Mouse (Mus musculus) 3134 (cell line): Measurements from ENCODE around the gene Dnajc4.
"Not testable (repeated sequence)": the region's sequence is repeated elsewhere in the genome, so short reads cannot be mapped to it uniquely, and the experiment has no call there.

ENCODE experiments used
- DNase-seq: peaks from one replicate; pipeline ENCODE4 v3.0.0-alpha.2; 2011; ENCODE audit warnings: low spot score; ENCODE audit not compliant: insufficient read length; ENCODE audit errors: extremely low read depth

Dnajc4 gene

GRCm38 (mm10) chr19:6995255-6995991 is 3.1 kb upstream of the Dnajc4 start:
- peak; percentile 49 for DNase-seq

GRCm38 (mm10) chr19:6994489-6994888 is 2.1 kb upstream of the Dnajc4 start:
- no peak for DNase-seq

- no peak for DNase-seq
These were observed 1.6 kb upstream of the Dnajc4 start for GRCm38 (mm10) chr19:6994002-6994401.

DNA sequence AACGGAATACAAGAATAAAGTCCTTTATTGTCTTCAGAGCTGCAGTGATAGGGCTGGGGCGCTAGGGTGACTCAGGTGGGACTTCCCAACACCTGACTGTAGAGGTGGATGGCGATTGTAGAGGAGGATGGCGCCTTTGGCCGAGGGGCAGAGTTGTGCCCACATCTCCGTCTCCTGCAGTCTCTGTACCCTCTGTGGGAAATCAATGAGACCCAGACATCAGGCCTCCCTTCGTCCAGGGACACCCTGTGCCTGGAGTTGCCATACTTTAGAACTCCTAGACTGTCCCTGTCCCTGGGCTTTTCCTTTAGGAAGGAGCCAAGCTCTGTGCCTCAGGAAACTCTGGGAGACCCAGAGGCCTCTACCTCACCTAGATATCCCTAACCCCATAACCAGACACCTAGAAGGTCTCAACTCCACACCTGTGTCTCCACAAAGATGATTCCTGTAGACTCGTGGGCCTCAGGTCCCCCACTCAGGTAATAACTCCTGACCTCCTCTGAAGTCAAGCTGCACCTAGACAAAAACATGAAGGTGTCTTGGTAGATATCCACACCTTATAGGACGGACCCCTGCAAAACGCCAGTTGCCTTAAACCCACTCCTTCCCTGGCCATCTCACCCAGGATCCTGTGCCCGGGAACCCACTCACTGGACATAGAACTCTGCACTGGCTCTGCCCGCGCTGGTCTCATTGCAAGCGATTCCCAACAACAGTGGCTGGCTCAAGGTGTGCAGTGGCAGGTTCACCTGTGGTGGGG is 819 bp upstream of the Dnajc4 start:
- no peak for DNase-seq

DNA sequence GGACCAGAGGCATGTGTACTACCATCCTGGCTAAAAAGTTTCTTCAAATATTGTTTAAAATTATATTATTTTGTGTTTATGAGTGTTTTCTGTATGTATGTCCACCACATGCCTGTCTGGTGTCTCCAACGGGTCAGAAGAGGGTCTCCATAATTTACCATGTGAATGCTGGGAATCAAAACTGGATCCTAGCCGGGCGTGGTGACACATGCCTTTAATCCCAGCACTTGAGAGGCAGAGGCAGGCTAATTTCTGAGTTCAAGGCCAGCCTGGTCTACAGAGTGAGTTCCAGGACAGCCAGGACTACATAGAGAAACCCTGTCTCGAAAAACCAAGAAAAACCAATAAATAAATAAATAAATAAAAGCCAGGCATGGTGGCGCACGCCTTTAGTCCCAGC is 1.2 kb downstream of the Dnajc4 start:
- not testable (repeated sequence) for DNase-seq

DNA sequence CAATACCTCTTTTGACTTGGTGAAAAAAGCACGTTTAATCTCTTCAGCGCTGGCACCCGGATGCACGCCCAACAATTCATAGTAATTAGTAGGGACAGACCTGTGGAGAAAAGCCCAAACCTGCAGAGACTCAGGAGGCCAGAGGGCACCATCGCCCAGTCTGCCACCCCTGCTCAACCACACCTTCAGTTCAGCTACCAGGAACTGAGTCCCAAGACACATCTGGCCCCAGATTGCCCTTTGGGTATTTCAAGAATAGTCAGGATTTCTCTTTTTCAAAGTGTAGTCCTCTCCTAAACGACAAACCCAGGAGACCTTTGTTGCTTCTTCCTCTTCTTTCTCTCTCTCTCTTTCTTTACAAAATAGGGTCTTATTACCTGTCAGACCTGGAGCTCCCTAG is 1.7 kb downstream of the Dnajc4 start:
- no peak for DNase-seq

DNA sequence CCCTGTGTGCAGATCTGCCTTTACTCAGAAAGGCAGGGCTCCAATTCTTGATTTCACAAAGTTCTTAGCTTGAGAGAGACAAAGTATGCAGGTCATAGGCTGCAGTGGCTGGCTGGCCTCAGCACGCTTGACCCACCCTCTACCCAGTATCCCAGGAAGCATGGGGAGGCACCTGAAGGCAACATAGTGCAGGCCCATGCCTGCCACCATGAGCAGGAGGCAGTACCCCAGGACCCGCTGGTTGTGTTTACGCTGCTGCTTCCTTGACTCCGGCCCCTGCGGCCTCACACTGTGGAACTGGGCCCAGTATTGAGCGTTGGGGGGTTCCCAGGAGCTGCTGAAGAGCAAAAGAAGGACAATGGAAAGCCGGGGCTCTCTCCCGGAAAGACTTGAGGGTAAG is 3.1 kb downstream of the Dnajc4 start:
- no peak for DNase-seq

- DNase-seq = no peak
These were observed 4.5 kb downstream of the Dnajc4 start for GRCm38 (mm10) chr19:6987904-6988285.

- DNase-seq = peak; percentile 81
These were observed 5.1 kb downstream of the Dnajc4 start, which contains the start of gene Vegfb for GRCm38 (mm10) chr19:6987061-6987903. Vegfb (minus strand) TSS chr19:6987651.

DNA sequence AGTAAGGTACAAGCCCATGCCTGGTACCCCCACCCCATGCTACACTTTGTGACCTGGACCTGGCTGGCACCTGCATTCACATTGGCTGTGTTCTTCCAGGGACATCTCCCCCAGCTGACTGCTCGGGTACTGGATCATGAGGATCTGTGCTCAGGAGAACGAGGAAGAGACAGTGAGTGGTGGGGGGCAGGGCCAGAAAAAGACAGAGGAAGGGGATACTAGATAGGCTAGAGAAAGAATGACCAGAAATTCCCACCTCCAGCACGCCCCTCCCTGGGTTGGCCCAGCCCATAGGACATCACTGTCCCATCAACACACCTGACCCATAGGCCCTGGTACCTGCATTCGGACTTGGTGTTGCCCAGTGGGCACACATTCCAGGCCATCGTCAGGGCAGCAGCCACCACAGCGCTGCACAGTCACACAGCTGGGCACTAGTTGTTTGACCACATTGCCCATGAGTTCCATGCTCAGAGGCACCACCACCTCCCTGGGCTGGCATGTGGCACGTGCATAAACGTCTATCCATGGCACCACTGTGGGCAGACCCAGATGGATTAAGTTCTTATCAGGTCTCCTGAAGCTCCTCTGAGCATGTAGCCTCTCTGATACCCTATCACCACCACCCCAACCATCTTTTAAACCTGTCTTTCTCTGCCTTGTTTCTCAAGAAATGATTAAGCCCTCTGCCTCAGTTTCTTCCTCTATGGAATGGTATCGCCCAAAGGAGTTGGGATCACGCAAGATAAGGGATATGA is 6.2 kb downstream of the Dnajc4 start:
- no peak for DNase-seq

DNA sequence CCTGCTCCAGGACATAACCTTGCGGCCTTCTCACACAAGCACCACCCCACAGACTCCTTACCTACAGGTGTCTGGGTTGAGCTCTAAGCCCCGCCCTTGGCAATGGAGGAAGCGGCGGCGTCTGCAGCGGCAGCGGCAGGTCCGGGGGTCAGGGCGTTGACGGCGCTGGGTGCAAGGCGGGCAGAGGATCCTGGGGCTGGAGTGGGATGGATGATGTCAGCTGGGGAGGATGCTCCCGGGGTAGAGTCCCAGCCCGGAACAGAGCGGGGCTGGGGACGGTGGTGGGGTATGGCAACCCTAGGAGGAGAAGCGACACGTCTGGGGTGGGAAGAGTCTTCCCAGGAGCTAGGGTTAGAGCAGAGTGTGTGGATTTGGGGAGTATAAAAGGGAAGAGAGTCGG is 7.1 kb downstream of the Dnajc4 start:
- no peak for DNase-seq

GRCm38 (mm10) chr19:6983621-6984020 is 8.8 kb downstream of the Dnajc4 start:
- DNase-seq = no peak

- no peak for DNase-seq
These were observed 10.9 kb downstream of the Dnajc4 start for GRCm38 (mm10) chr19:6981465-6981864.

DNA sequence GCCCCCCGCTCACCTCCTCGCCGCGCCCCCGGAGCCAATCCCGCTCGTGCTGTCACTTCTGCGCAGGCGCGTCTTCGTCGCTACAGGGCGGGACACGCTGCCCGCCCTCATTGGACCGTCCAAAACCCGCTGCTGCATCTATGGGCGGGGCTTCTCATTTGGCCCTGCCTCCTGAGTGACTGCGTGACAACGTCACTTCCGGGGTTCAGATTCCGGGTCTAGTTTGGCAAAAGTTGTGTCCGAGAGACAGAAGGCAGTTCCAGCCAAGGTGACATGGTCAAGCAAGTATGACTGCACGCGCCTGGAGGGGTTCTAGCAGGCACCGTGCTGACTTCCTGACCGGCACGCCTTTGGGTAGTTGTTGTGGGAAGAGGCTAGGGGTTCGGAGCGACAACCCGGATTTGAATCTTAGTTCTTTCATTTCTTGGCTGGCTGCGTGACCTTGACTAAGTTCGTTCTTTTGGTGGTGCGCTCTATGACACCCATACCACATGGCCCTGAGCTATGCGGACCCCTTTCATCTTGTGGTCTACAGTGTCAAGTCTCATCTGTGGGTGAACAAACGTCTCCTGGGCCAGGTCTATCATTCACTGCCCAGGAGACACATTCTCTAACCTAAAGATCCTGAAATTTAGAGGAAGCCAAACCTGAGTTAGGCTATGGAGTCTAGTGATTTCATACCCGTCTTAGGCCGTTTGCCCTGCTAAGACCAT is 11.8 kb downstream of the Dnajc4 start, which contains the start of gene Fkbp2:
Gene Fkbp2 (minus strand): TSS at position 121 of the 713 bp plus-strand sequence.
- DNase-seq = peak; percentile 94

GRCm38 (mm10) chr19:6979486-6980380 is 12.6 kb downstream of the Dnajc4 start:
- peak; percentile 97 for DNase-seq

GRCm38 (mm10) chr19:6979001-6979479 is 13.3 kb downstream of the Dnajc4 start:
- DNase-seq = peak; percentile 65

- no peak for DNase-seq
These were observed 13.8 kb downstream of the Dnajc4 start for GRCm38 (mm10) chr19:6978639-6978974.

- no peak for DNase-seq
These were observed 14.4 kb downstream of the Dnajc4 start for GRCm38 (mm10) chr19:6977759-6978638.
